Mouse (Mus musculus): ENCODE results near the gene Padi1. TPM values are rescaled to one million over a fixed set of nuclear protein-coding genes. Genes with fewer than 3 reads are reported as not detected.

Gene Padi1
- polyA plus RNA-seq (2015; fragmentation: Nextera tagmentation; extraction: Ambion mirVana), result 0.07 and 0.10 TPM in 2 replicates

- no peaks in the 10 kb centered on the region for H3K4me1 ChIP-seq (ENCODE audit: control insufficient read depth, insufficient read depth, low read length)
- no peak within 1 kb of the TSS for H3K4me3 ChIP-seq (ENCODE audit: low read length)
- WGBS, result 68% methylated on average over 6 of the region's 6 CpGs
- no peak within 1 kb of the TSS for H3K27ac ChIP-seq (ENCODE audit: low read length)
- no peaks in the 10 kb centered on the region for H3K27me3 ChIP-seq (ENCODE audit: control insufficient read depth, insufficient read depth, low read length)
- ATAC-seq (replicated peaks; ENCODE audit: extremely low read depth, insufficient read depth, low FRiP score), result no peak
- no peak within 1 kb of the TSS for H3K9ac ChIP-seq (ENCODE audit: low read length)
- no peak within 1 kb of the TSS for H3K4me2 ChIP-seq (ENCODE audit: low read depth, low read length)
- no peaks in the 10 kb centered on the region for H3K9me3 ChIP-seq (replicated peaks; ENCODE audit: control insufficient read depth, low read length)
- H3K36me3 ChIP-seq (ENCODE audit: control insufficient read depth, insufficient read depth), result no peaks in the 10 kb centered on the region
These were observed at the start of gene Padi1 for GRCm38 (mm10) chr4:140845666-140846065. Gene Padi1 (minus strand): TSS chr4:140845778.

GRCm38 (mm10) chr4:140892163-140892530 lies 46.6 kb upstream of the Padi1 start:
- Histone ChIP-seq H3K27ac (ENCODE audit: low read length) (no peak overlapping the region), H3K36me3 (ENCODE audit: control insufficient read depth, insufficient read depth) (no peaks in the 10 kb centered on the region), H3K4me2 (ENCODE audit: low read depth, low read length) (no peak overlapping the region), H3K9me3 (replicated peaks; ENCODE audit: control insufficient read depth, low read length) (peaks cover 5% of the 10 kb centered on the region; the same call in 1 of the 2 replicates), H3K4me1 (ENCODE audit: control insufficient read depth, insufficient read depth, low read length) (no peaks in the 10 kb centered on the region), H3K9ac (ENCODE audit: low read length) (no peak overlapping the region), H3K27me3 (ENCODE audit: control insufficient read depth, insufficient read depth, low read length) (no peaks in the 10 kb centered on the region), H3K4me3 (ENCODE audit: low read length) (no peak overlapping the region)
- WGBS, result 63% methylated on average over 1 of the region's 1 CpGs
- ATAC-seq (replicated peaks; ENCODE audit: extremely low read depth, insufficient read depth, low FRiP score), result no peak

GRCm38 (mm10) chr4:140891525-140892162 lies 46.1 kb upstream of the Padi1 start:
- peaks cover 5% of the 10 kb centered on the region; the same call in 1 of the 2 replicates for H3K9me3 ChIP-seq (replicated peaks; ENCODE audit: control insufficient read depth, low read length)
- no peak overlapping the region for H3K27ac ChIP-seq (ENCODE audit: low read length)
- no peak overlapping the region for H3K4me2 ChIP-seq (ENCODE audit: low read depth, low read length)
- WGBS, result 87% methylated on average over 14 of the region's 14 CpGs
- no peaks in the 10 kb centered on the region for H3K4me1 ChIP-seq (ENCODE audit: control insufficient read depth, insufficient read depth, low read length)
- no peaks in the 10 kb centered on the region for H3K36me3 ChIP-seq (ENCODE audit: control insufficient read depth, insufficient read depth)
- no peak overlapping the region for H3K9ac ChIP-seq (ENCODE audit: low read length)
- no peaks in the 10 kb centered on the region for H3K27me3 ChIP-seq (ENCODE audit: control insufficient read depth, insufficient read depth, low read length)
- no peak for ATAC-seq (replicated peaks; ENCODE audit: extremely low read depth, insufficient read depth, low FRiP score)
- no peak overlapping the region for H3K4me3 ChIP-seq (ENCODE audit: low read length)

GRCm38 (mm10) chr4:140883852-140884251 lies 38.3 kb upstream of the Padi1 start:
- no peak for ATAC-seq (replicated peaks; ENCODE audit: extremely low read depth, insufficient read depth, low FRiP score)
- no peak overlapping the region for H3K4me2 ChIP-seq (ENCODE audit: low read depth, low read length)
- no peaks in the 10 kb centered on the region for H3K4me1 ChIP-seq (ENCODE audit: control insufficient read depth, insufficient read depth, low read length)
- 41% methylated on average over 4 of the region's 4 CpGs for WGBS
- no peak overlapping the region for H3K4me3 ChIP-seq (ENCODE audit: low read length)
- H3K9ac ChIP-seq (ENCODE audit: low read length), result no peak overlapping the region
- no peaks in the 10 kb centered on the region for H3K27me3 ChIP-seq (ENCODE audit: control insufficient read depth, insufficient read depth, low read length)
- 0 out of 2 replicates have a peak, but pooled peaks cover 5% of the 10 kb centered on the region for H3K9me3 ChIP-seq (replicated peaks; ENCODE audit: control insufficient read depth, low read length)
- no peak overlapping the region for H3K27ac ChIP-seq (ENCODE audit: low read length)
- H3K36me3 ChIP-seq (ENCODE audit: control insufficient read depth, insufficient read depth), result no peaks in the 10 kb centered on the region

GRCm38 (mm10) chr4:140882981-140883380 lies 37.4 kb upstream of the Padi1 start:
- Histone ChIP-seq H3K4me1 (ENCODE audit: control insufficient read depth, insufficient read depth, low read length) (no peaks in the 10 kb centered on the region), H3K4me2 (ENCODE audit: low read depth, low read length) (no peak overlapping the region), H3K9me3 (replicated peaks; ENCODE audit: control insufficient read depth, low read length) (0 out of 2 replicates have a peak, but pooled peaks cover 5% of the 10 kb centered on the region), H3K27ac (ENCODE audit: low read length) (no peak overlapping the region), H3K27me3 (ENCODE audit: control insufficient read depth, insufficient read depth, low read length) (no peaks in the 10 kb centered on the region), H3K36me3 (ENCODE audit: control insufficient read depth, insufficient read depth) (no peaks in the 10 kb centered on the region), H3K4me3 (ENCODE audit: low read length) (no peak overlapping the region), H3K9ac (ENCODE audit: low read length) (no peak overlapping the region)
- 97% methylated on average over 3 of the region's 3 CpGs for WGBS
- no peak for ATAC-seq (replicated peaks; ENCODE audit: extremely low read depth, insufficient read depth, low FRiP score)

GRCm38 (mm10) chr4:140882365-140882764 lies 36.8 kb upstream of the Padi1 start:
- Histone ChIP-seq H3K4me1 (ENCODE audit: control insufficient read depth, insufficient read depth, low read length) (no peaks in the 10 kb centered on the region), H3K9me3 (replicated peaks; ENCODE audit: control insufficient read depth, low read length) (0 out of 2 replicates have a peak, but pooled peaks cover 5% of the 10 kb centered on the region), H3K9ac (ENCODE audit: low read length) (no peak overlapping the region), H3K4me3 (ENCODE audit: low read length) (no peak overlapping the region), H3K36me3 (ENCODE audit: control insufficient read depth, insufficient read depth) (no peaks in the 10 kb centered on the region), H3K27ac (ENCODE audit: low read length) (no peak overlapping the region), H3K27me3 (ENCODE audit: control insufficient read depth, insufficient read depth, low read length) (no peaks in the 10 kb centered on the region), H3K4me2 (ENCODE audit: low read depth, low read length) (no peak overlapping the region)
- WGBS, result 60% methylated on average over 4 of the region's 4 CpGs
- ATAC-seq (replicated peaks; ENCODE audit: extremely low read depth, insufficient read depth, low FRiP score), result no peak

GRCm38 (mm10) chr4:140881771-140882170 lies 36.2 kb upstream of the Padi1 start:
- Histone ChIP-seq H3K27me3 (ENCODE audit: control insufficient read depth, insufficient read depth, low read length) (no peaks in the 10 kb centered on the region), H3K27ac (ENCODE audit: low read length) (no peak overlapping the region), H3K4me2 (ENCODE audit: low read depth, low read length) (no peak overlapping the region), H3K36me3 (ENCODE audit: control insufficient read depth, insufficient read depth) (no peaks in the 10 kb centered on the region), H3K9ac (ENCODE audit: low read length) (no peak overlapping the region), H3K9me3 (replicated peaks; ENCODE audit: control insufficient read depth, low read length) (0 out of 2 replicates have a peak, but pooled peaks cover 5% of the 10 kb centered on the region), H3K4me3 (ENCODE audit: low read length) (no peak overlapping the region), H3K4me1 (ENCODE audit: control insufficient read depth, insufficient read depth, low read length) (no peaks in the 10 kb centered on the region)
- ATAC-seq (replicated peaks; ENCODE audit: extremely low read depth, insufficient read depth, low FRiP score), result no peak
- WGBS, result 85% methylated on average over 13 of the region's 13 CpGs

- Histone ChIP-seq H3K27ac (ENCODE audit: low read length) (no peak overlapping the region), H3K9ac (ENCODE audit: low read length) (no peak overlapping the region), H3K36me3 (ENCODE audit: control insufficient read depth, insufficient read depth) (no peaks in the 10 kb centered on the region), H3K4me3 (ENCODE audit: low read length) (no peak overlapping the region), H3K4me2 (ENCODE audit: low read depth, low read length) (no peak overlapping the region), H3K9me3 (replicated peaks; ENCODE audit: control insufficient read depth, low read length) (0 out of 2 replicates have a peak, but pooled peaks cover 5% of the 10 kb centered on the region), H3K27me3 (ENCODE audit: control insufficient read depth, insufficient read depth, low read length) (no peaks in the 10 kb centered on the region), H3K4me1 (ENCODE audit: control insufficient read depth, insufficient read depth, low read length) (no peaks in the 10 kb centered on the region)
- 83% methylated on average over 8 of the region's 8 CpGs for WGBS
- no peak for ATAC-seq (replicated peaks; ENCODE audit: extremely low read depth, insufficient read depth, low FRiP score)
These were observed 35.6 kb upstream of the Padi1 start for GRCm38 (mm10) chr4:140881026-140881670.

- no peak for ATAC-seq (replicated peaks; ENCODE audit: extremely low read depth, insufficient read depth, low FRiP score)
- Histone ChIP-seq H3K27me3 (ENCODE audit: control insufficient read depth, insufficient read depth, low read length) (no peaks in the 10 kb centered on the region), H3K9ac (ENCODE audit: low read length) (no peak overlapping the region), H3K4me1 (ENCODE audit: control insufficient read depth, insufficient read depth, low read length) (no peaks in the 10 kb centered on the region), H3K9me3 (replicated peaks; ENCODE audit: control insufficient read depth, low read length) (0 out of 2 replicates have a peak, but pooled peaks cover 5% of the 10 kb centered on the region), H3K27ac (ENCODE audit: low read length) (no peak overlapping the region), H3K4me2 (ENCODE audit: low read depth, low read length) (no peak overlapping the region), H3K4me3 (ENCODE audit: low read length) (no peak overlapping the region), H3K36me3 (ENCODE audit: control insufficient read depth, insufficient read depth) (no peaks in the 10 kb centered on the region)
- 75% methylated on average over 3 of the region's 3 CpGs for WGBS
These were observed 34.6 kb upstream of the Padi1 start for GRCm38 (mm10) chr4:140880207-140880606.
